Mouse (Mus musculus): ENCODE measurements around the gene Bcar3.

Gene Bcar3

DNA sequence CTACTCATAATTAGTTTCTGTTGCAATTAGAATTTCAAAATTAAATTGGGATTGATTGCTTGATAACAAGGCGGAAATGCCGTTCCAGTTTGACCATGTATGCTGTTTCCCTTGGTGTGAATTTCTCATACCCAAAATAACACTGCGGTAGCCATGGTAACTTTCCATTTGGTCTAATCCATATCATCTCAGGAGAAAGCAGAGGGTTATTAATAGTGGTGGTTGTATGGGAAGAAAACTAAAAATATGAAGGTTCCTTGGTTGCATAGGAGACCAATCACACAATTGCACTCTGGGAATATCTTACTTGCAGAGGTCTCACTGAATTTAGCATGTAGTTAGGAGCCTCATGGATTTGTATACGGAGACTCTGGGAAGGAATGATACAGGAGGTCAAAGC is 191.8 kb downstream of the Bcar3 start:
- no peak for DNase-seq

- DNase-seq: no peak
These were observed 192.3 kb downstream of the Bcar3 start for GRCm38 (mm10) chr3:122486193-122486592.

DNA sequence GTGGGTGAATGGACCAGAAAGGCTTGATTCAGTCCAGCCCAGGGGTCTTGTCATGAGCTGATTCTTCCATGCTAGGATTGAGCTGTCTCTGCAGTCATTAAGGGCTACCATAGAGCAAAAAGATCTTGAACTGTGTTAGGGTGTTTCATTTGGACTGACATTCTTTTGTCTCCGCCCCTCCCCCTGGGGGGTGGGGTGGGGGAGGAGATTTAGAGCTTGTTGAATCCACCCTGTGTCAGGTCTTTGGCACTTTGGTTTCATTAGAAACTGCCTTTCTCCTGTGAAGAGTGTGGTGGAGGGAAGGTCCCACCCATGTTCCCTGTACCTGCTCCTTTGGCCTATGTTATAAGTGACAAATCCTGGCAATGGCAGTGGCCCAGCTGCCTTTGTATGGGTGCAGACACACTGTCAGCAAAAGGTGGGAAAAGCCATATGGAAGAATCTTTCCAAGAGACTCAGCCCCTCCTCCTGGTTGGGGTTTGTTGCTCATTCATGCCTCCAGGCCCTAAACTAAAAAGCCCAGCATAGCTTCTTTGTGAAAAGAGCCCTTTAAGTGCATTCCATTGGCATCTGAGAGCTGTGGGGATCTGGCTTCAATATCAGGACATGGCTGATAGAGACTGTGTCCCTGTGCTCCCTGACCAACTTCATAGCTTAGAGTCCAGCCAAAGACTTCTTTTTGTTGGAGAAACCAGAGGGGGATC is 194.3 kb downstream of the Bcar3 start:
- no peak for DNase-seq

- DNase-seq: no peak
These were observed 196.6 kb downstream of the Bcar3 start for GRCm38 (mm10) chr3:122490574-122490973.

DNA sequence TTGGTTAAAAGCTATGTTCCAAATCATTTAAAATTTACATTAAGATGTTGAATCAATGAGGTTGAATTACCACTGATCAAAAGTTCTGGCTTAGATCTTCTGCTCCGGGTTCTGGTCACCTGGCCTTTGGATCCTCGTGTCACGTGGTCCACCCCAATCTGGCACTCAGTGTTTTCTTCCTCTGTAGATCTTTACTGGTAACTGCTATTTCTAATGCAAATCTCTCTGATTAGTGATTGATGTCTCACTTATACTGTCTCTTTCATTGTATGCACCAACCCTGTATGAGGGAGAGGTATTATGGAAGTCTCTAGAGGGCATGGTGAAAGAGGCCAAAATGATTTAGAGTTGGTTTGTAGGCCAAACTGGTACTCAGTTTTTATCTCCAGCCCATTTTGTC is 198.1 kb downstream of the Bcar3 start:
- DNase-seq: no peak

- DNase-seq: no peak
These were observed 199.1 kb downstream of the Bcar3 start for GRCm38 (mm10) chr3:122492872-122493615.

DNA sequence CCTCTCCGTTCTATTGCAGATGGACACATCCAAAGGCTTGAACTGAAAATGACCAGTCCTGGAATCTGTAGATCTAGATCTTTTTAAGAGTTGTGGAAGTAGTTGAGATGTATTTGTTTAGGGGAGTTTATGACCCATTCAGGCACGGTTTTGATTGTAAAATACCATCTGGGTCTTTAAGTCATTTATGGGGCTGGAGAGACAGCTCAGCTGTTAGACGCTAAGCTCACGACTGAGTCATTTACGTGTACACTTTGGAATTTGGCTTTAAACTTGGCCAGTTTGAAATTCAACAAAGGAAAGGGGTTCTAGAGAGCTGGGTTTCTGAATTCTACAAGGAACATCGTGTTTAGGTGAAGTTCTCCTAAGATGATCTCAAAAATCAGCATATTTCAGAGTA is 200.8 kb downstream of the Bcar3 start:
- DNase-seq: no peak

GRCm38 (mm10) chr3:122497871-122498270 is 203.9 kb downstream of the Bcar3 start:
- no peak for DNase-seq

- DNase-seq: no peak
These were observed 204.6 kb downstream of the Bcar3 start for GRCm38 (mm10) chr3:122498528-122498927.

DNA sequence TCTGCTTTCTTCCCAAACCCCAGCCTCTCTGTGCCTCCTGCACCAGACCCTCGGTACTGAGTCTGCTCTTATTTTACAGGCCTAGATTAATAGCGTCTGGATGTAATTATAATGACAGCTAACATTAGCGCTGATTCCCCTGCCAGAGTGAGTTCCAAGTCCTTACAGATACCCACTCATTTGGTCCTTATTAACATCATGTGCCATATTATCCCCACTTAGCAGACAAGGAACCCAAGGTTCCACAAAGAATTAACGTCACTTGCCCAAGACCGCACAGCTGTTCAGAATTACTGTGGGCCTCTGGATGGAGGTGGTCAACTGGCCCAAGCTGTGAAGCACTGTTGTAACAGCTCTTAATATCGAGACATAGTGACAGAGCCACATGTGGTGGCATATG is 205.7 kb downstream of the Bcar3 start:
- DNase-seq: no peak

DNA sequence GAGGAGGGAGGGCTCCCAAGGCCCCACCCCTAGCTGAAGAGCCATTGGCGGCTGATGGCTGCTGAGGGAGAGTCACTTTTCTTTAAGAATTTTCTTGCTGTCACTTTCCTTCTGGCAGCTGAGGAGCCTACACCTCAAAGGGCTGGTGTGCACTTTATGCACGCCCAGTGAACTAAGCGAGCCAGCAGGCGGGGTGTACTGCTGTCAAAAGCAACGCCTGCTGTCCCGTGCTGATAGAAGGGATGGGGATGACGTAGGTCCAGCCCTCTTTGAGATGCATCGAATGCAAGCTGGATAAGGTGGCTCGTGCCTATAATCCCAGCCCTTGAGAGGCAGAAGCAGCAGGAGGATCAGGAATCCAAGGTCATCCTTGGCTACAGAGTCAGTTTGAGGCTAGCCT is 207.0 kb downstream of the Bcar3 start:
- DNase-seq: no peak

GRCm38 (mm10) chr3:122506343-122506916 is 212.5 kb downstream of the Bcar3 start:
- no peak for DNase-seq

- DNase-seq: no peak
These were observed 213.9 kb downstream of the Bcar3 start for GRCm38 (mm10) chr3:122507826-122508225.

DNA sequence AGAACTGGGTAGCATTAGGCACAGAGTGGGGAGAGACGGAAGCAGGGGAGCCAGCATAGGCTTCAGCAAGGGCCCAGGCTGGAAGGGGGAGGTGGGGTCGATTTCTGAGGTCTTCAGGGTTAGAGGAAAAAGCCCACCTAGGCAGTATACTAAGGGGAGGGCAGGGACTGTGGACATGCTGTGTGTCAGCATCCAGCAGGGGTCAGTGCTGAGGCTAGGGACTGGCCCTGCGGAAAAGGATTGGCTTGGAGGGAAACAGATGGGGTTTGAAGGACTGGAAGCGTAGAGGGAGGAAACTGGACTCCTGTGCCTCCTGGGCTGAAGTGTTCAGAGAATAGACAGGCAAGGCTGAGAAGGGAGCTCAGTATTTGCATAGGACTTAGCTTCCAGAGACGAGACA is 215.1 kb downstream of the Bcar3 start:
- peak; percentile 65 for DNase-seq

- DNase-seq: peak; percentile 45
These were observed 215.8 kb downstream of the Bcar3 start for GRCm38 (mm10) chr3:122509534-122510239.

- DNase-seq: peak; percentile 29
These were observed 216.4 kb downstream of the Bcar3 start for GRCm38 (mm10) chr3:122510240-122510750.

GRCm38 (mm10) chr3:122510932-122511331 is 217.0 kb downstream of the Bcar3 start:
- no peak for DNase-seq

- DNase-seq: no peak
These were observed 218.0 kb downstream of the Bcar3 start for GRCm38 (mm10) chr3:122511721-122512619.

DNA sequence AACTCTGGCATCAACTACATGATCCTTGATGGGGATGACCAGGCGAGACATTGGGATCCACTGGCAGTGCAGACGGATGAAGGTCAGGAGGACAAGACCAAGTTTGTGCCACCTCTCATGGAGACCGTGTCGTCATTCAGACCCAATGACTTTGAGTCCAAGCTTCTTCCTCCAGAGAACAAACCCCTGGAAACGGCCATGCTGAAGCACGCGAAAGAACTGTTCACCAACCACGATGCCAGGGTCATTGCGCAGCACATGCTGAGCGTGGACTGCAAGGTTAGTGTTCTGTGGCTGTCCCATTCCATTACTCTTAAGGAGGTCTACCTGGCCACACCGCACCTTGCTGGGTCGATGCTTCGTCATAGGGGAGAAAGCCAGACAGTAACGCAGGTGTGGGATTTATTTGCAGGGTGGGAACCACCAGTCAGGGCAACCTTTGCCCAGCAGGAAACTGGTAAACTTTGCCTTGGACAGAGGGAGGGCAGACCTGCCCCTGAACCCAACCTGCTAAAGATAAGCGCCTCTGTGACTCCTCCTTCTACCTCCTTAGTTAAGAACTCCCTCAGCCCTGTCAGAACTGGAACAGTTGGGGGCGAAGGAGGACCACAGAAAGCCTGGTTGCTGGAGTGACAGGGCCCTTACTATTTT is 218.9 kb downstream of the Bcar3 start:
- DNase-seq: no peak

DNA sequence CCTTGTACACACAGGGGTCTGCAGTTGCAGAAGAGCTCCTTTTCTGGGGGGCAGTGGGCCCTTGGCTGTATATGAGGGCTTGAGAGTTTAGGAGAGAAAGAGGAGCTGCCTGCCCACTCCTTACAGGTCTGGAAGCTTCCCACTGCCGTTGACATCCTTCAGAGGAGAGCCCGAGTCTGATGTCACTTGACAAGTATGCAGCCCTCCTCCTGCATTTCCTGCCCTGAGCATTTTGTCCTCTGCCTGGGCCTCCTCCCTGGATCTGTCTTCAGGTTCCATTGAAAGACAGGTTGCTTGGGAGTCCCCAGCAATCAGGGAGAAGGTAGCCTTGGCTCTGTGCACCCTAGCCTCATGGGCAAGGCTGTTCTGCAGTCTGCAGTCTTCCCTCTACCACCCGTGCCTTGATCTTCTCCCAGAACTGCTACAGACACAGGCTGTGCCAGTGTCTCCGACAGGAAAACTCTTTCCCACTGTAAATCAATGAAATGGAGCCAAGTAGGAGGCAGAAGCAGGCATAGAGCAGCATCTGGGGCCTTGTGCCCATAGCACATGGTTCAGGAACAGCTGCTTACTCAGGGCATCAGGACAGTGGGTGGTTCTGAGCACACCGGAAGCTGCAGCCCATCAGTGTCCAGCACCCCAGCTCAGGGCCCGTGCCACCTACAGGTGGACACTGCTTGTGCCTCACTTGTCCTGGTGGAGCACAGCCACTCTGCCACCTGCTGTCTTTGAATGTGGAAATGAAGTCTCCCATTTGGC is 221.8 kb downstream of the Bcar3 start:
- DNase-seq: no peak

- no peak for DNase-seq
These were observed 222.4 kb downstream of the Bcar3 start for GRCm38 (mm10) chr3:122516327-122516695.
